Mouse (Mus musculus) spleen, adult 2 months (tissue): ENCODE data around the gene Dbn1.

Source experiments
- CTCF ChIP-seq: fragments of 200-500 bp; IDR thresholded peaks from 2 replicates; pipeline ENCODE4 v1.5.1; 2011; ENCODE audit warnings: mild to moderate bottlenecking, inconsistent platforms; ENCODE audit not compliant: insufficient read depth, insufficient read length, insufficient replicate concordance; ENCODE audit errors: extremely low read depth
- POLR2A ChIP-seq: fragments of 200-500 bp; IDR thresholded peaks from 2 replicates; pipeline ENCODE4 v1.6.1; 2011; ENCODE audit warnings: low read depth, low read length, inconsistent platforms

- TF ChIP-seq POLR2A (no peak), CTCF (no peak)
Observed at GRCm38 (mm10) chr13:55465830-55466440, 22.0 kb downstream of the Dbn1 start.
